Mouse (Mus musculus) midbrain, embryonic 12.5 days (tissue): Measurements from ENCODE around the gene Trim68. TPM values are rescaled to one million over a fixed set of nuclear protein-coding genes. Genes with fewer than 3 reads are reported as not detected.
"Not testable (repeated sequence)": the region's sequence is repeated elsewhere in the genome, so short reads cannot be mapped to it uniquely, and the experiment has no call there.

Experiments used
- ATAC-seq: fragments of 200-750 bp; cut with Nextera tagmentation; 2 replicates; pipeline ENCODE4 v1.8.0; 2017; ENCODE audit warnings: low read depth, moderate TSS enrichment, moderate library complexity; ENCODE audit not compliant: low FRiP score
- H3K27ac ChIP-seq: fragments of 300-500 bp; sonication (generic); replicated peaks from 2 replicates; pipeline ENCODE4 v1.5.1; 2016; ENCODE audit warnings: mild to moderate bottlenecking
- H3K27me3 ChIP-seq: fragments of 300-500 bp; sonication (generic); 2 replicates; pipeline ENCODE4 v1.6.1; 2016; ENCODE audit warnings: mild to moderate bottlenecking
- H3K36me3 ChIP-seq: fragments of 300-500 bp; sonication (generic); 2 replicates; pipeline ENCODE4 v1.6.1; 2016
- H3K4me1 ChIP-seq: fragments of 300-500 bp; sonication (generic); 2 replicates; pipeline ENCODE4 v1.6.1; 2016
- H3K4me2 ChIP-seq: fragments of 300-500 bp; sonication (generic); replicated peaks from 2 replicates; pipeline ENCODE4 v1.6.1; 2016; ENCODE audit warnings: mild to moderate bottlenecking, moderate library complexity
- H3K4me3 ChIP-seq: fragments of 300-500 bp; sonication (generic); 2 replicates; pipeline ENCODE4 v1.5.1; 2016; ENCODE audit warnings: mild to moderate bottlenecking
- H3K9ac ChIP-seq: fragments of 300-500 bp; sonication (generic); replicated peaks from 2 replicates; pipeline ENCODE4 v1.6.1; 2016; ENCODE audit warnings: mild to moderate bottlenecking, moderate library complexity
- H3K9me3 ChIP-seq: fragments of 300-500 bp; sonication (generic); 2 replicates; pipeline ENCODE4 v1.6.1; 2016; ENCODE audit warnings: mild to moderate bottlenecking
- WGBS: fragments of 180-500 bp; shearing (Covaris S2); methylation state at CpG from one replicate; pipeline ENCODE4 v1.1.7; 2016; 5-methylcytosine and 5-hydroxymethylcytosine counted together
- polyA plus RNA-seq: library from polyadenylated mRNA; unstranded; fragments of >200 nt; fragmentation: Nextera tagmentation; extraction: Ambion mirVana; gene quantifications from 2 replicates; pipeline ENCODE4 v1.2.1, GENCODE M21; 2016

The Trim68 gene
- polyA plus RNA-seq, 1 experiment from 2014 or later, result 9.5 TPM

- not testable (repeated sequence) for H3K36me3 ChIP-seq, H3K4me2 ChIP-seq, H3K27ac ChIP-seq, H3K9me3 ChIP-seq, H3K27me3 ChIP-seq, H3K4me1 ChIP-seq, H3K4me3 ChIP-seq, H3K9ac ChIP-seq, ATAC-seq
- WGBS, result 89% methylated on average over 3 of the region's 4 CpGs
Observed at GRCm38 (mm10) chr7:102644945-102645344, 42.2 kb downstream of the Trim68 start.

- H3K4me1 ChIP-seq, result no peaks in the 10 kb centered on the region
- no peaks in the 10 kb centered on the region for H3K36me3 ChIP-seq
- no peaks in the 10 kb centered on the region for H3K9me3 ChIP-seq
- ATAC-seq, result no peak
- H3K4me2 ChIP-seq, result no peak within 1 kb of the TSS
- H3K27ac ChIP-seq, result no peak within 1 kb of the TSS
- no peak within 1 kb of the TSS for H3K9ac ChIP-seq
- H3K4me3 ChIP-seq, result no peak within 1 kb of the TSS
- no peaks in the 10 kb centered on the region for H3K27me3 ChIP-seq
- WGBS, result 82% methylated on average over 1 of the region's 1 CpGs
Observed at GRCm38 (mm10) chr7:102638132-102638531, 49.0 kb downstream of the Trim68 start, which contains the start of gene Olfr554. Gene Olfr554 (plus strand): TSS chr7:102638432.

- Histone ChIP-seq H3K4me2 (no peak overlapping the region), H3K4me3 (no peak overlapping the region), H3K27ac (no peak overlapping the region), H3K36me3 (no peaks in the 10 kb centered on the region), H3K9ac (no peak overlapping the region), H3K9me3 (no peaks in the 10 kb centered on the region), H3K27me3 (no peaks in the 10 kb centered on the region), H3K4me1 (no peaks in the 10 kb centered on the region)
- no peak for ATAC-seq
- 34% methylated on average over 3 of the region's 3 CpGs for WGBS
Observed at GRCm38 (mm10) chr7:102636665-102637064, 50.5 kb downstream of the Trim68 start.

Other genes with a start within 250 kb of the Trim68 start
- gene Rrm1, start 245.6 kb downstream of the Trim68 start, polyA plus RNA-seq, result 166 and 169 TPM in 2 replicates
- 0.46 and 0.80 TPM in 2 replicates for gene Olfr543, start 205.6 kb downstream of the Trim68 start, polyA plus RNA-seq
- 0.20 and 0.24 TPM in 2 replicates for gene Olfr544, start 199.0 kb downstream of the Trim68 start, polyA plus RNA-seq
- 0.11 and 0.14 TPM in 2 replicates for gene Olfr545, start 187.8 kb downstream of the Trim68 start, polyA plus RNA-seq
- gene Olfr547, start 152.6 kb downstream of the Trim68 start, polyA plus RNA-seq, result not detected in 2 replicates
- gene Olfr548-ps1, start 146.4 kb downstream of the Trim68 start, polyA plus RNA-seq, result not detected in 2 replicates
- not detected in 2 replicates for gene Olfr549, start 137.5 kb downstream of the Trim68 start, polyA plus RNA-seq
- 0.26 and 0.94 TPM in 2 replicates for gene Trim21, start 121.8 kb downstream of the Trim68 start, polyA plus RNA-seq
- gene Olfr550, start 115.9 kb downstream of the Trim68 start, polyA plus RNA-seq, result not detected in 2 replicates
- not detected in 2 replicates for gene Olfr551, start 95.4 kb downstream of the Trim68 start, polyA plus RNA-seq
- gene Olfr552, start 89.6 kb downstream of the Trim68 start, polyA plus RNA-seq, result not detected in 2 replicates
- gene Olfr553, start 69.1 kb downstream of the Trim68 start, polyA plus RNA-seq, result not detected in 2 replicates
- gene Olfr554, start 48.9 kb downstream of the Trim68 start, polyA plus RNA-seq, result not detected in 2 replicates
- gene Olfr555, start 28.5 kb downstream of the Trim68 start, polyA plus RNA-seq, result not detected in 2 replicates
- gene Olfr556, start 22.4 kb downstream of the Trim68 start, polyA plus RNA-seq, result not detected in 2 replicates
- not detected in 2 replicates for gene Olfr557, start 8.6 kb upstream of the Trim68 start, polyA plus RNA-seq
- gene Olfr558, start 14.9 kb upstream of the Trim68 start, polyA plus RNA-seq, result not detected in 2 replicates
- gene Olfr33, start 31.7 kb upstream of the Trim68 start, polyA plus RNA-seq, result not detected in 2 replicates
- not detected in 2 replicates for gene Olfr559, start 40.2 kb upstream of the Trim68 start, polyA plus RNA-seq
- not detected in 2 replicates for gene Olfr560, start 72.0 kb upstream of the Trim68 start, polyA plus RNA-seq
- not detected in 2 replicates for gene Olfr78, start 72.1 kb upstream of the Trim68 start, polyA plus RNA-seq
- not detected in 2 replicates for gene Olfr561, start 83.9 kb upstream of the Trim68 start, polyA plus RNA-seq
- not detected in 2 replicates for gene Olfr564, start 116.2 kb upstream of the Trim68 start, polyA plus RNA-seq
- not detected in 2 replicates for gene Olfr566, start 171.4 kb upstream of the Trim68 start, polyA plus RNA-seq
- gene Olfr568, start 189.8 kb upstream of the Trim68 start, polyA plus RNA-seq, result not detected in 2 replicates
- not detected in 2 replicates for gene Olfr569, start 203.6 kb upstream of the Trim68 start, polyA plus RNA-seq
- not detected in 2 replicates for gene Olfr570, start 207.2 kb upstream of the Trim68 start, polyA plus RNA-seq
- not detected in 2 replicates for gene Olfr571, start 230.2 kb upstream of the Trim68 start, polyA plus RNA-seq
- not detected in 2 replicates for gene Olfr572, start 237.1 kb upstream of the Trim68 start, polyA plus RNA-seq